Mouse (Mus musculus) CH12.LX (cell line): ENCODE data around the gene Cxcl5.

Experiments
- BHLHE40 ChIP-seq: IDR thresholded peaks from 2 replicates; pipeline ENCODE4 v1.6.1; 2011; ENCODE audit warnings: mild to moderate bottlenecking, low read depth, low read length, improper control_type of control experiment
- CTCF ChIP-seq, 2 experiments: IDR thresholded peaks in 1 of 2; conservative IDR thresholded peaks in 1 of 2; 2 replicates each; pipeline ENCODE4 v1.5.1; 2011 to 2012; ENCODE audit warnings: low read depth in 2 of 2, low read length in 2 of 2, improper control_type of control experiment in 1 of 2, inconsistent platforms in 1 of 2, mild to moderate bottlenecking in 1 of 2, moderate library complexity in 1 of 2
- ELF1 ChIP-seq: IDR thresholded peaks from 2 replicates; pipeline ENCODE4 v1.6.1; 2014; ENCODE audit warnings: low read depth, mild to moderate bottlenecking, inconsistent platforms, low read length, improper control_type of control experiment
- EP300 ChIP-seq: IDR thresholded peaks from 2 replicates; pipeline ENCODE4 v1.6.1; 2011; ENCODE audit warnings: low read length, improper control_type of control experiment
- JUND ChIP-seq: conservative IDR thresholded peaks from 2 replicates; pipeline ENCODE4 v1.6.1; 2011; ENCODE audit warnings: low read depth, low read length, improper control_type of control experiment
- NRF1 ChIP-seq: IDR thresholded peaks from 2 replicates; pipeline ENCODE4 v1.6.1; 2014; ENCODE audit warnings: low read depth, mild to moderate bottlenecking, inconsistent platforms, low read length, improper control_type of control experiment, moderate library complexity
- POLR2A ChIP-seq: IDR thresholded peaks from 2 replicates; pipeline ENCODE4 v1.6.1; 2011; ENCODE audit warnings: low read depth, mild to moderate bottlenecking, improper control_type of control experiment, low read length
- POLR2AphosphoS2 ChIP-seq: IDR thresholded peaks from 2 replicates; pipeline ENCODE4 v1.6.1; 2011; ENCODE audit warnings: low read depth, low read length, improper control_type of control experiment
- USF1 ChIP-seq: IDR thresholded peaks from 2 replicates; pipeline ENCODE4 v1.6.1; 2014; ENCODE audit warnings: low read depth, mild to moderate bottlenecking, inconsistent platforms, low read length, improper control_type of control experiment
- ZKSCAN1 ChIP-seq: IDR thresholded peaks from 2 replicates; pipeline ENCODE4 v1.6.1; 2012; ENCODE audit warnings: low read depth, inconsistent platforms, low read length, improper control_type of control experiment, borderline replicate concordance
- ZMIZ1 ChIP-seq: IDR thresholded peaks from 2 replicates; pipeline ENCODE4 v1.6.1; 2012; ENCODE audit warnings: low read depth, mild to moderate bottlenecking, inconsistent platforms, low read length, improper control_type of control experiment
- ZNF384 ChIP-seq: IDR thresholded peaks from 2 replicates; pipeline ENCODE4 v1.6.1; 2012; ENCODE audit warnings: low read depth, low read length, improper control_type of control experiment, inconsistent platforms

GRCm38 (mm10) chr5:90731480-90731879 is 27.7 kb upstream of the Cxcl5 start:
- TF ChIP-seq CTCF (conservative IDR thresholded peaks at IDR 0.05 in 1 of 2, IDR thresholded peaks at IDR 0.05 in 1 of 2; ENCODE audit: low read depth in 2 of 2, low read length in 2 of 2) (no peak), POLR2A (no peak), JUND (no peak), ZNF384 (no peak), ELF1 (no peak), ZMIZ1 (no peak), EP300 (no peak), BHLHE40 (no peak), USF1 (no peak), ZKSCAN1 (no peak), NRF1 (no peak), POLR2AphosphoS2 (no peak)
